Mouse (Mus musculus) limb, embryonic 15.5 days (tissue): ENCODE data around the gene Tns2. TPM values are rescaled to one million over a fixed set of nuclear protein-coding genes. Genes with fewer than 3 reads are reported as not detected.
"Not testable (repeated sequence)": the region's sequence is repeated elsewhere in the genome, so short reads cannot be mapped to it uniquely, and the experiment has no call there.

Experiments
- ATAC-seq: fragments of 200-750 bp; cut with Nextera tagmentation; 2 replicates; pipeline ENCODE4 v1.8.0; 2017; ENCODE audit warnings: low read depth, moderate TSS enrichment; ENCODE audit not compliant: insufficient number of reproducible peaks, low FRiP score, low TSS enrichment
- H3K27ac ChIP-seq: fragments of 300-500 bp; sonication (generic); 2 replicates; pipeline ENCODE4 v1.5.1; 2015; ENCODE audit warnings: moderate library complexity, mild to moderate bottlenecking, inconsistent platforms
- H3K27me3 ChIP-seq: fragments of 300-500 bp; sonication (generic); 2 replicates; pipeline ENCODE4 v1.6.1; 2015; ENCODE audit warnings: inconsistent platforms
- H3K36me3 ChIP-seq: fragments of 300-500 bp; sonication (generic); 2 replicates; pipeline ENCODE4 v1.6.1; 2015; ENCODE audit warnings: inconsistent platforms
- H3K4me1 ChIP-seq: fragments of 300-500 bp; sonication (generic); 2 replicates; pipeline ENCODE4 v1.6.1; 2015; ENCODE audit warnings: inconsistent platforms
- H3K4me2 ChIP-seq: fragments of 300-500 bp; sonication (generic); 2 replicates; pipeline ENCODE4 v1.6.1; 2015; ENCODE audit warnings: mild to moderate bottlenecking, inconsistent platforms
- H3K4me3 ChIP-seq: fragments of 300-500 bp; sonication (generic); 2 replicates; pipeline ENCODE4 v1.5.1; 2015; ENCODE audit warnings: mild to moderate bottlenecking, inconsistent platforms
- H3K9ac ChIP-seq: fragments of 300-500 bp; sonication (generic); 2 replicates; pipeline ENCODE4 v1.6.1; 2015; ENCODE audit warnings: inconsistent platforms
- H3K9me3 ChIP-seq: fragments of 300-500 bp; sonication (generic); 2 replicates; pipeline ENCODE4 v1.6.1; 2016; ENCODE audit warnings: inconsistent platforms
- WGBS: fragments of 180-500 bp; shearing (Covaris S2); methylation state at CpG from one replicate; pipeline ENCODE4 v1.1.7; 2015; 5-methylcytosine and 5-hydroxymethylcytosine counted together
- polyA plus RNA-seq: library from polyadenylated mRNA; unstranded; fragments of >200 nt; fragmentation: Nextera tagmentation; extraction: Ambion mirVana; gene quantifications from 2 replicates; pipeline ENCODE4 v1.2.1, GENCODE M21; 2015

Gene Tns2
- polyA plus RNA-seq, 1 experiment from 2014 or later, result 48.6 TPM

GRCm38 (mm10) chr15:102150301-102151135 is 50.3 kb downstream of the Tns2 start, which contains the start of gene Soat2:
Gene Soat2 (plus strand): TSS chr15:102150526.
- H3K4me1 ChIP-seq, result peaks cover 18% of the 10 kb centered on the region
- WGBS, result 48% methylated on average over 20 of the region's 20 CpGs
- no peak within 1 kb of the TSS for H3K27ac ChIP-seq
- H3K9ac ChIP-seq, result no peak within 1 kb of the TSS
- ATAC-seq, result no peak
- H3K9me3 ChIP-seq, result no peaks in the 10 kb centered on the region
- peaks cover 7% of the 10 kb centered on the region for H3K27me3 ChIP-seq
- H3K4me3 ChIP-seq, result no peak within 1 kb of the TSS
- no peak within 1 kb of the TSS for H3K4me2 ChIP-seq
- no peaks in the 10 kb centered on the region for H3K36me3 ChIP-seq

- no peak for ATAC-seq
- no peaks in the 10 kb centered on the region for H3K36me3 ChIP-seq
- H3K27me3 ChIP-seq, result no peaks in the 10 kb centered on the region
- H3K9ac ChIP-seq, result no peak overlapping the region
- no peaks in the 10 kb centered on the region for H3K9me3 ChIP-seq
- 41% methylated on average over 4 of the region's 4 CpGs for WGBS
- H3K4me1 ChIP-seq, result peaks cover 15% of the 10 kb centered on the region
- no peak overlapping the region for H3K4me2 ChIP-seq
- H3K27ac ChIP-seq, result no peak overlapping the region
- no peak overlapping the region for H3K4me3 ChIP-seq
These were observed 52.4 kb downstream of the Tns2 start for GRCm38 (mm10) chr15:102152646-102153045.

DNA sequence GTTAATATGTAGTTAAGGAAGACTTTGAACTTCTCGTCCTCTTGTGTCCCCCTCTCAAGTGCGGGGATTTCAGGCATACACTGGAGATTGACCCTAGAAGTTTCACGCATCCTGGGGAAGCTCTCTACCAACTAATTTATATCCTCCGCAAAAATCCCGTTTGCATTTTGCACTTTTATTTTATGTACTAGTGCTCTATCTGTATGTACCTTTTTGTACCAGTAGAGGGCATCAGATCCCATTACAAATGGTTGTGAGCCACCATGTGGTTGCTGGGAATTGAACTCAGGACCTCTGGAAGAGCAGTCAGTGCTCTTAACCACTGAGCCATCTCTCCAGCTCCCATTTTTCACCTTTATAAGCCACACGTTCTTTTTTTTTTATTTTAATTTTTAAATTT is 54.8 kb downstream of the Tns2 start:
- not testable (repeated sequence) for H3K27me3 ChIP-seq, H3K36me3 ChIP-seq, H3K4me3 ChIP-seq, H3K9ac ChIP-seq, H3K9me3 ChIP-seq, ATAC-seq, H3K27ac ChIP-seq, H3K4me2 ChIP-seq, H3K4me1 ChIP-seq
- WGBS, result 86% methylated on average over 6 of the region's 6 CpGs

DNA sequence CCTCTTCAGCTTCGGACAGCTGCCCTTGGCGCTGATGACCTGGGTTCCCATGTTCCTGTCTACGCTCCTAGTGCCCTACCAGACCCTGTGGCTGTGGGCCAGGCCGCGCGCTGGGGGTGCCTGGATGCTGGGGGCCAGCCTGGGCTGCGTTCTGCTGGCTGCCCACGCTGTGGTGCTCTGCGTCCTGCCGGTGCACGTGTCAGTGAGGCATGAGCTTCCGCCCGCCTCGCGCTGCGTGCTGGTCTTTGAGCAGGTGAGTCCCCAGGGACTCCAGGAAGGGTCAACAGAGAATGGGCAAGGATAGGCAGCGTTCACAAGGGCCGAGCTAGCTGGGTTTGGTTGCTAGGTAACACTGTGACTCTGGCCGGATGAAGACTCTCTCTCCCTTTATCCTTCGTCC is 56.6 kb downstream of the Tns2 start:
- H3K4me3 ChIP-seq, result no peak overlapping the region
- H3K4me1 ChIP-seq, result no peaks in the 10 kb centered on the region
- no peaks in the 10 kb centered on the region for H3K36me3 ChIP-seq
- ATAC-seq, result no peak
- no peak overlapping the region for H3K4me2 ChIP-seq
- no peak overlapping the region for H3K27ac ChIP-seq
- H3K9me3 ChIP-seq, result no peaks in the 10 kb centered on the region
- H3K9ac ChIP-seq, result no peak overlapping the region
- no peaks in the 10 kb centered on the region for H3K27me3 ChIP-seq
- WGBS, result 47% methylated on average over 20 of the region's 20 CpGs

GRCm38 (mm10) chr15:102160415-102161060 is 60.3 kb downstream of the Tns2 start:
- Histone ChIP-seq H3K36me3 (no peaks in the 10 kb centered on the region), H3K4me3 (no peak overlapping the region), H3K27ac (no peak overlapping the region), H3K27me3 (no peaks in the 10 kb centered on the region), H3K4me1 (peaks cover 5% of the 10 kb centered on the region; the same call in 1 of the 2 replicates), H3K9me3 (no peaks in the 10 kb centered on the region), H3K9ac (no peak overlapping the region), H3K4me2 (no peak overlapping the region)
- 60% methylated on average over 26 of the region's 27 CpGs for WGBS
- ATAC-seq, result no peak

- peaks cover 27% of the 10 kb centered on the region for H3K4me1 ChIP-seq
- 62% methylated on average over 3 of the region's 3 CpGs for WGBS
- no peaks in the 10 kb centered on the region for H3K36me3 ChIP-seq
These were observed 63.9 kb downstream of the Tns2 start for GRCm38 (mm10) chr15:102163900-102164693.

DNA sequence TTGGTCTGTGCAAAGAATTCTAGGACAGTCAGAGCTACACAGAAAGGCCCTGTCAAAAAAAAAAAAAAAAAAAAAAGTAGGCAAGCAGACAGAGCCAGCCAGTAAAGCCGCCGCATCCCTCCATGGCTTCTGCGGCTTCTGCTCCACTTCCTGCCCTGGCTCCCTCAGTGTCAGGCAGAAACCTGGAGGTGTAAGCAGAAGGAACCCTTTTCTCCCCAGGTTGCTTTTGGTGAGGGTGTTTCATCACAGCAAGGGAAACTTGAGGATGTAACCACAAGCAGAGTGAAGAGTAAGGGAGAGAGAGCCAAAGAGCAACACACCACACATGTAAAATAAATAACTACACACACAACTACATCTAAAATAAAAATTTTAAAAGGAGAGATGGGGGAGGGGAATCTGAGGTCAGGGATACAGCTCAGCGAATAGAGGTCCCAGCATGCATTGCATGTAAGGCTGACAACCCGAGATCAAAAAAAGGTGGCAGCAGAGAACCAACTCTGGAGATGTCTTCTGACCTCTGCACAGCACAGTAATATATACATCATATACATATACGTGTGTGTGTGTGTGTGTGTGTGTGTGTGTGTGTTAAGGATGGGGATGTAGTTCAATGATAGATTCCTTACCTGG is 65.4 kb downstream of the Tns2 start:
- Histone ChIP-seq H3K4me3 (no peak overlapping the region), H3K27me3 (no peaks in the 10 kb centered on the region), H3K36me3 (no peaks in the 10 kb centered on the region), H3K9me3 (no peaks in the 10 kb centered on the region), H3K27ac (peak overlapping the region; percentile 27; the same call in 1 of the 2 replicates), H3K9ac (no peak overlapping the region), H3K4me2 (no peak overlapping the region), H3K4me1 (peaks cover 29% of the 10 kb centered on the region)
- no peak for ATAC-seq
- 24% methylated on average over 6 of the region's 6 CpGs for WGBS

More at GRCm38 (mm10) chr15:102163900-102164693, 63.9 kb downstream of the Tns2 start:
- Histone ChIP-seq H3K9me3 (no peaks in the 10 kb centered on the region), H3K27ac (no peak overlapping the region), H3K9ac (no peak overlapping the region), H3K27me3 (no peaks in the 10 kb centered on the region), H3K4me3 (no peak overlapping the region), H3K4me2 (no peak overlapping the region)
- ATAC-seq, result no peak

Other genes with a start within 250 kb of the Tns2 start
- 1,050 and 1,170 TPM in 2 replicates for gene Krt1, start 249.6 kb upstream of the Tns2 start, polyA plus RNA-seq
- gene Krt77, start 230.7 kb upstream of the Tns2 start, polyA plus RNA-seq, result 151 and 157 TPM in 2 replicates
- 0.14 TPM in 1 of 2 replicates, not detected in the other for gene Krt76, start 207.5 kb upstream of the Tns2 start, polyA plus RNA-seq
- 557 and 616 TPM in 2 replicates for gene Krt4, start 175.7 kb upstream of the Tns2 start, polyA plus RNA-seq
- 1.2 and 1.3 TPM in 2 replicates for gene Krt79, start 160.1 kb upstream of the Tns2 start, polyA plus RNA-seq
- gene Krt78, start 146.1 kb upstream of the Tns2 start, polyA plus RNA-seq, result 13.3 and 15.6 TPM in 2 replicates
- gene Krt8, start 95.9 kb upstream of the Tns2 start, polyA plus RNA-seq, result 70.8 and 75.5 TPM in 2 replicates
- gene Krt18, start 72.2 kb upstream of the Tns2 start, polyA plus RNA-seq, result 39.0 and 44.4 TPM in 2 replicates
- gene Eif4b, start 26.6 kb upstream of the Tns2 start, polyA plus RNA-seq, result 103 and 111 TPM in 2 replicates
- 33.4 and 35.4 TPM in 2 replicates for gene Spryd3, start 35.8 kb downstream of the Tns2 start, polyA plus RNA-seq
- 17.5 and 24.6 TPM in 2 replicates for gene Igfbp6, start 43.9 kb downstream of the Tns2 start, polyA plus RNA-seq
- gene Soat2, start 50.1 kb downstream of the Tns2 start, polyA plus RNA-seq, result 0.61 and 0.81 TPM in 2 replicates
- 51.9 and 59.9 TPM in 2 replicates for gene Zfp740, start 102.8 kb downstream of the Tns2 start, polyA plus RNA-seq
- 80.3 and 81.8 TPM in 2 replicates for gene Csad, start 104.3 kb downstream of the Tns2 start, polyA plus RNA-seq
- 6.3 and 6.6 TPM in 2 replicates for gene Itgb7, start 131.5 kb downstream of the Tns2 start, polyA plus RNA-seq
- gene Rarg, start 157.1 kb downstream of the Tns2 start, polyA plus RNA-seq, result 120 and 128 TPM in 2 replicates
- gene Gm9918, start 170.2 kb downstream of the Tns2 start, polyA plus RNA-seq, result 0.79 and 0.83 TPM in 2 replicates
- gene Mfsd5, start 179.0 kb downstream of the Tns2 start, polyA plus RNA-seq, result 100.0 and 103 TPM in 2 replicates
- 17.7 and 19.5 TPM in 2 replicates for gene Espl1, start 195.9 kb downstream of the Tns2 start, polyA plus RNA-seq
- gene Pfdn5, start 225.7 kb downstream of the Tns2 start, polyA plus RNA-seq, result 314 and 380 TPM in 2 replicates
- gene Myg1, start 231.3 kb downstream of the Tns2 start, polyA plus RNA-seq, result 81.8 and 86.3 TPM in 2 replicates